In genomic region chr4:124838035-124838700, GRCm38 (mm10) we compare ENCODE assay signal across 16 mouse cellular contexts. TPM values are rescaled to one million over a fixed set of nuclear protein-coding genes. Genes with fewer than 3 reads are reported as not detected.
"Had no signal": no experiment of that assay in that cellular context is flagged by ENCODE, and none has a peak within 500 bp of the region (broad histone marks: within the 10 kb centered on the region; RNA-seq: fewer than 3 reads in every experiment).

No protein-coding gene starts in this region.

- H3K9ac ChIP-seq: kidney, embryonic 15.5 days; limb, embryonic 15.5 days; liver, embryonic 13.5 days; liver, postnatal 0 days; lung, embryonic 15.5 days; stomach, embryonic 15.5 days had no signal

- H3K4me3 ChIP-seq: kidney, embryonic 15.5 days; limb, embryonic 15.5 days; liver, embryonic 13.5 days; lung, embryonic 15.5 days; megakaryocyte, embryonic 14.5 days; stomach, embryonic 15.5 days had no signal

- H3K27me3 ChIP-seq: kidney, embryonic 15.5 days; limb, embryonic 15.5 days; liver, embryonic 13.5 days; lung, embryonic 15.5 days; megakaryocyte, embryonic 14.5 days; stomach, embryonic 15.5 days had no signal

- DNase-seq: kidney, postnatal 14 days; liver, embryonic 13.5 days; liver, postnatal 0 days; lung, postnatal 14 days; right cerebral cortex, postnatal 14 days; thymus, adult 2 months; thymus, postnatal 25 days had no signal

- ATAC-seq: liver, postnatal 0 days; midbrain, embryonic 16.5 days had no signal

- H3K9me3 ChIP-seq: limb, embryonic 15.5 days; liver, embryonic 13.5 days; lung, embryonic 15.5 days; stomach, embryonic 15.5 days had no signal

- H3K4me2 ChIP-seq: kidney, embryonic 15.5 days; limb, embryonic 15.5 days; liver, embryonic 13.5 days; lung, embryonic 15.5 days; midbrain, embryonic 11.5 days; stomach, embryonic 15.5 days had no signal

- H3K27ac ChIP-seq: kidney, embryonic 15.5 days; limb, embryonic 15.5 days; liver, embryonic 13.5 days; lung, embryonic 15.5 days; macrophage; stomach, embryonic 15.5 days had no signal

- H3K4me1 ChIP-seq: kidney, embryonic 15.5 days; limb, embryonic 15.5 days; liver, embryonic 13.5 days; lung, embryonic 15.5 days; stomach, embryonic 15.5 days had no signal

RNA-seq across cellular contexts. Expression of gene Maneal, which starts 23.8 kb away (rescaled TPM):
- polyA plus RNA-seq: liver, postnatal 0 days had no signal

RNA-seq across cellular contexts. Expression of gene Epha10, which starts 42.5 kb away (rescaled TPM):
- polyA plus RNA-seq: liver, embryonic 13.5 days; liver, postnatal 0 days; lung, embryonic 15.5 days; macrophage; spleen, adult 2 months had no signal
